Mouse (Mus musculus): ENCODE measurements at regions not wholly inside any gene's neighbourhood (a gene's known extent, or its start where the extent isn't known, plus 50 kb on each side); places are given as distances from the start of the nearest gene placed in this dataset.

DNA sequence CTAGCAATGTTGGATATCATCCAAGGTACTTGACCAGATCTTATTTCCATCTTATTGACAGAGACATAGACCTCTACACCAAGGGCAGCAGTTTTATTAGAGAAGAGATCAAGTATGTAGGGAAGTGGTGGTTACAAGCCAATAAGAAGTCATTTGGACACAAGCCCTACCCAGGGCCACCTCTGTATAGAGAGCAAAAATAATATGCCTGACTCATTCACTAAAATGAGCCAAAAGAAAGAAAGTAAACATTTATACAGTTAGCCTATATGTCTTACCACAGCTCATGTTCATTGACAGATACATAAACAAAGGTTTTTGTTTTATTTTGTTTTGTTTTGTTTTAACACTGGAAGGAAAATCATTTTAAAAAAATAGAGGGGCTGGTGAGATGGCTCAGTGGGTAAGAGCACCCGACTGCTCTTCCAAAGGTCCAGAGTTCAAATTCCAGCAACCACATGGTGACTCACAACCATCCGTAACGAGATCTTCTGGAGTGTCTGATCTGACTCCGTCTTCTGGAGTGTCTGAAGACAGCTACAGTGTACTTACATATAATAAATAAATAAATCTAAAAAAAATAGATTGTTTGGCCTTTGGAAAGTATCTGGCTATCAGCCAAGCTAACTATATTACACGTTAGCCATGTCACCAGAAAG lies 76.9 kb downstream of the Rlim start:
- no peak overlapping the region for H3K27ac ChIP-seq (replicated peaks)
- H3K4me2 ChIP-seq (replicated peaks; ENCODE audit: low read depth) = no peak overlapping the region
- no peaks in the 10 kb centered on the region for H3K27me3 ChIP-seq (ENCODE audit: control insufficient read depth, insufficient read depth, low read length)
- H3K4me1 ChIP-seq (replicated peaks; ENCODE audit: control insufficient read depth, insufficient read depth) = no peaks in the 10 kb centered on the region
- no peaks in the 10 kb centered on the region for H3K36me3 ChIP-seq (ENCODE audit: control insufficient read depth, insufficient read depth, low read length)
- no peak for DNase-seq (ENCODE audit: low spot score)
- ATAC-seq (ENCODE audit: low FRiP score, low TSS enrichment) = no peak
- no peaks in the 10 kb centered on the region for H3K9me3 ChIP-seq (ENCODE audit: control insufficient read depth, low read length)
- no peak overlapping the region for H3K9ac ChIP-seq (ENCODE audit: low read length)
- whole genome bisulfite sequencing = 48% methylated on average over 5 of the region's 5 CpGs
- TF ChIP-seq EP300 (optimal IDR thresholded peaks at IDR 0.05) = no peak
- TF ChIP-seq CTCF (IDR thresholded peaks at IDR 0.05; ENCODE audit: low read depth) = no peak
- H3K4me3 ChIP-seq (ENCODE audit: low read depth, low read length) = no peak overlapping the region

DNA sequence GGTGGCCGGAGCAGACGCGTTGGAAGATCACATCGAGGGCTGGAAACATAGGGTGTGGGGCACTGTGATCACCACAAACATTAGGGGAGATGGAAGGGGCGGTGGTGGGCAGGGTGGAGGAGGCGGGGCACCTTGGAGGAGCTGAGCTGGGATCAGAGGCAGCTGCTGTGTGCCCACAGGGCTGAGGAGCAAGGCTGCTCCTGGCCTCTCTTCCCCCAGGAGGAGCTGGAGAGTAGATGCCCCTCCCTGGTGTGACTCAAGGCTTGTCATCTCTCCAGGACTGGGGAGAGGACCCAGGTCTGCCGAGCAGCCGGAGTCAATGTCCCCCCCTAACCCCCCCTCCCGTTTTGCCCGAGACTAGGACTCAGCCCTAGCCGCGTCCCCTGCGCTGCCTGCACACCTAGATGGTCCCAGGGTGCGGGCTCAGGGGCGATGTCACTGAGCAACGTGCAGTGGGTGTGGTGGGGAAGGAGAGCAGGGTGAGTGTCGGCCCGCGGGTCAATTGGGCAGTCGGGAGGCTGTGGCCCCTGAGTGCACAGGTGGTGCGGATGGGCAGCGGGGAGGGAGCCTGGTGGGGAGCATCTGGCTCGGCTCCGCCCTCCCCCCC lies 57.6 kb upstream of the Slc16a2 start:
- Histone ChIP-seq H3K27ac (replicated peaks) (no peak overlapping the region), H3K9ac (ENCODE audit: low read length) (no peak overlapping the region), H3K4me2 (replicated peaks; ENCODE audit: low read depth) (no peak overlapping the region), H3K9me3 (ENCODE audit: control insufficient read depth, low read length) (no peaks in the 10 kb centered on the region), H3K27me3 (ENCODE audit: control insufficient read depth, insufficient read depth, low read length) (no peaks in the 10 kb centered on the region), H3K36me3 (ENCODE audit: control insufficient read depth, insufficient read depth, low read length) (no peaks in the 10 kb centered on the region), H3K4me3 (ENCODE audit: low read depth, low read length) (no peak overlapping the region), H3K4me1 (replicated peaks; ENCODE audit: control insufficient read depth, insufficient read depth) (no peaks in the 10 kb centered on the region)
- WGBS = 33% methylated on average over 14 of the region's 24 CpGs
- ATAC-seq (ENCODE audit: low FRiP score, low TSS enrichment) (no peak), DNase-seq (ENCODE audit: low spot score) (no peak)
- TF ChIP-seq EP300 (optimal IDR thresholded peaks at IDR 0.05) = no peak
- TF ChIP-seq CTCF (IDR thresholded peaks at IDR 0.05; ENCODE audit: low read depth) = peak; percentile 18; the same call in 1 of the 2 replicates

Measured in stomach, postnatal 0 days (tissue).